30 mouse cellular contexts compared by ENCODE assay signal in genomic region chr14:100068715-100069114, GRCm38 (mm10).
DNase-seq lines count a peak whose midpoint lies in the region; ATAC-seq and TF ChIP-seq lines count a peak whose summit lies in the region.
"Had no signal": no experiment of that assay in that cellular context is flagged by ENCODE, and none has a peak within 500 bp of the region (broad histone marks: within the 10 kb centered on the region; RNA-seq: fewer than 3 reads in every experiment).

No protein-coding gene starts in this region.

- no peak for DNase-seq in forebrain, postnatal 0 days
- DNase-seq in kidney, postnatal 4 days, result no peak
- peak; percentile 20 for DNase-seq in brain, embryonic 14.5 days (ENCODE audit: low read depth)
- no peak for DNase-seq in layer of hippocampus, postnatal 36 days
- no peak for DNase-seq in lung, adult 2 months
- DNase-seq: adrenal gland, postnatal 14 days; cerebellum, adult 11-12 months; cerebellum, adult 9-11 months; gastrocnemius, postnatal 10 days; heart, postnatal 14 days; kidney, postnatal 14 days; left cerebral cortex, postnatal 4 days; liver, postnatal 0 days; lung, postnatal 4 days; right cerebral cortex, postnatal 4 days; thymus, adult 18-20 months; thymus, postnatal 25 days had no signal

- no peak for TF ChIP-seq CTCF in forebrain, postnatal 0 days (IDR thresholded peaks at IDR 0.05; ENCODE audit: low read depth)
- TF ChIP-seq CTCF in brain, embryonic 14.5 days (IDR thresholded peaks at IDR 0.05; ENCODE audit: borderline replicate concordance, extremely low read depth, insufficient read depth, insufficient read length), result no peak
- TF ChIP-seq CTCF in lung, adult 2 months (IDR thresholded peaks at IDR 0.05; ENCODE audit: insufficient read depth, low read length), result no peak

- no peak overlapping the region for H3K4me3 ChIP-seq in forebrain, embryonic 13.5 days
- no peak overlapping the region for H3K4me3 ChIP-seq in forebrain, postnatal 0 days (ENCODE audit: low read depth, low read length)
- no peak overlapping the region for H3K4me3 ChIP-seq in kidney, embryonic 16.5 days (ENCODE audit: low read length)
- H3K4me3 ChIP-seq in midbrain, embryonic 16.5 days (ENCODE audit: low read depth, low read length), result no peak overlapping the region
- H3K4me3 ChIP-seq in lung, adult 2 months (replicated peaks; ENCODE audit: extremely low read depth, low read depth, low read length), result no peak overlapping the region
- H3K4me3 ChIP-seq: embryonic facial prominence, embryonic 13.5 days; forebrain, embryonic 10.5 days; hindbrain, embryonic 10.5 days; layer of hippocampus, adult 2 months; liver, embryonic 12.5 days; megakaryocyte, embryonic 14.5 days; neural tube, embryonic 15.5 days had no signal

- H3K36me3 ChIP-seq in forebrain, embryonic 13.5 days (ENCODE audit: poor library complexity, severe bottlenecking), result no peaks in the 10 kb centered on the region
- no peaks in the 10 kb centered on the region for H3K36me3 ChIP-seq in forebrain, postnatal 0 days (ENCODE audit: insufficient read depth)
- no peaks in the 10 kb centered on the region for H3K36me3 ChIP-seq in kidney, embryonic 16.5 days (ENCODE audit: insufficient read depth, low read length)
- H3K36me3 ChIP-seq in midbrain, embryonic 16.5 days (ENCODE audit: control insufficient read depth, insufficient read depth, low read length), result no peaks in the 10 kb centered on the region
- H3K36me3 ChIP-seq: embryonic facial prominence, embryonic 13.5 days; forebrain, embryonic 10.5 days; hindbrain, embryonic 10.5 days; liver, embryonic 12.5 days; neural tube, embryonic 15.5 days had no signal

- H3K4me1 ChIP-seq in forebrain, embryonic 13.5 days, result peaks cover 24% of the 10 kb centered on the region
- no peaks in the 10 kb centered on the region for H3K4me1 ChIP-seq in forebrain, postnatal 0 days (ENCODE audit: insufficient read depth)
- peaks cover 10% of the 10 kb centered on the region for H3K4me1 ChIP-seq in kidney, embryonic 16.5 days (ENCODE audit: insufficient read depth, low read length)
- peaks cover 3% of the 10 kb centered on the region; the same call in 1 of the 2 replicates for H3K4me1 ChIP-seq in midbrain, embryonic 16.5 days (ENCODE audit: control insufficient read depth, insufficient read depth, low read length)
- no peaks in the 10 kb centered on the region for H3K4me1 ChIP-seq in lung, adult 2 months (ENCODE audit: control insufficient read depth, insufficient read depth, low read length)
- H3K4me1 ChIP-seq: liver, embryonic 12.5 days; megakaryocyte, embryonic 14.5 days had no signal

- no peak overlapping the region for H3K9ac ChIP-seq in forebrain, embryonic 13.5 days
- H3K9ac ChIP-seq in forebrain, postnatal 0 days, result no peak overlapping the region
- H3K9ac ChIP-seq in kidney, embryonic 16.5 days (replicated peaks; ENCODE audit: low read length), result no peak overlapping the region
- no peak overlapping the region for H3K9ac ChIP-seq in midbrain, embryonic 16.5 days (ENCODE audit: low read depth, low read length)
- H3K9ac ChIP-seq: embryonic facial prominence, embryonic 13.5 days; liver, embryonic 12.5 days; liver, postnatal 0 days; neural tube, embryonic 15.5 days had no signal

- no peaks in the 10 kb centered on the region for H3K27me3 ChIP-seq in forebrain, embryonic 13.5 days
- H3K27me3 ChIP-seq in forebrain, postnatal 0 days (ENCODE audit: insufficient read depth, low read length), result no peaks in the 10 kb centered on the region
- H3K27me3 ChIP-seq in kidney, embryonic 16.5 days (ENCODE audit: insufficient read depth, low read length), result no peaks in the 10 kb centered on the region
- H3K27me3 ChIP-seq in midbrain, embryonic 16.5 days (ENCODE audit: control insufficient read depth, insufficient read depth, low read depth, low read length), result no peaks in the 10 kb centered on the region
- H3K27me3 ChIP-seq: embryonic facial prominence, embryonic 13.5 days; liver, embryonic 12.5 days; megakaryocyte, embryonic 14.5 days; neural tube, embryonic 15.5 days had no signal

- H3K27ac ChIP-seq in forebrain, embryonic 13.5 days, result no peak overlapping the region
- H3K27ac ChIP-seq in forebrain, postnatal 0 days (ENCODE audit: low read depth, low read length), result no peak overlapping the region
- no peak overlapping the region for H3K27ac ChIP-seq in kidney, embryonic 16.5 days (ENCODE audit: low read length)
- no peak overlapping the region for H3K27ac ChIP-seq in midbrain, embryonic 16.5 days (ENCODE audit: low read length)
- H3K27ac ChIP-seq: embryonic facial prominence, embryonic 13.5 days; hindbrain, embryonic 10.5 days; layer of hippocampus, adult 2 months; liver, embryonic 12.5 days; neural tube, embryonic 15.5 days; stomach, postnatal 0 days had no signal

- no peak for TF ChIP-seq POLR2A in brain, embryonic 14.5 days (IDR thresholded peaks at IDR 0.05; ENCODE audit: borderline replicate concordance, extremely low read depth, insufficient read depth, insufficient read length, poor library complexity, severe bottlenecking)
- TF ChIP-seq POLR2A in lung, adult 2 months (IDR thresholded peaks at IDR 0.05; ENCODE audit: borderline replicate concordance, extremely low read depth, low read depth, low read length), result no peak

- 13% methylated on average over 5 of the region's 5 CpGs for WGBS in forebrain, embryonic 13.5 days
- 32% methylated on average over 5 of the region's 5 CpGs for WGBS in forebrain, postnatal 0 days
- 30% methylated on average over 5 of the region's 5 CpGs for WGBS in kidney, embryonic 16.5 days
- 39% methylated on average over 5 of the region's 5 CpGs for whole genome bisulfite sequencing in midbrain, embryonic 16.5 days
- 66% methylated on average over 5 of the region's 5 CpGs for WGBS in lung, adult 2 months

- H3K4me2 ChIP-seq in forebrain, embryonic 13.5 days, result no peak overlapping the region
- no peak overlapping the region for H3K4me2 ChIP-seq in forebrain, postnatal 0 days (ENCODE audit: low read depth)
- H3K4me2 ChIP-seq in kidney, embryonic 16.5 days (replicated peaks; ENCODE audit: low read depth, low read length), result no peak overlapping the region
- H3K4me2 ChIP-seq in midbrain, embryonic 16.5 days (ENCODE audit: low read length), result no peak overlapping the region
- H3K4me2 ChIP-seq: embryonic facial prominence, embryonic 13.5 days; liver, embryonic 12.5 days; neural tube, embryonic 15.5 days had no signal

- no peaks in the 10 kb centered on the region for H3K9me3 ChIP-seq in forebrain, embryonic 13.5 days (replicated peaks)
- no peaks in the 10 kb centered on the region for H3K9me3 ChIP-seq in forebrain, postnatal 0 days (ENCODE audit: low read length)
- no peaks in the 10 kb centered on the region for H3K9me3 ChIP-seq in kidney, embryonic 16.5 days (ENCODE audit: low read length)
- H3K9me3 ChIP-seq in midbrain, embryonic 16.5 days (replicated peaks; ENCODE audit: control insufficient read depth, low read length, poor library complexity, severe bottlenecking), result no peaks in the 10 kb centered on the region
- H3K9me3 ChIP-seq: embryonic facial prominence, embryonic 13.5 days; forebrain, embryonic 10.5 days; hindbrain, embryonic 10.5 days; liver, embryonic 12.5 days; neural tube, embryonic 15.5 days had no signal

- peak; percentile 33; the same call in 1 of the 2 replicates for ATAC-seq in forebrain, embryonic 13.5 days
- ATAC-seq in forebrain, postnatal 0 days, result no peak
- ATAC-seq in kidney, embryonic 16.5 days (ENCODE audit: low FRiP score, low TSS enrichment), result peak; percentile 76; the same call in 1 of the 2 replicates
- ATAC-seq in midbrain, embryonic 16.5 days, result peak; percentile 25; the same call in 1 of the 2 replicates
- ATAC-seq: intestine, postnatal 0 days; liver, embryonic 12.5 days; liver, postnatal 0 days; lung, postnatal 0 days had no signal
